Mouse (Mus musculus) hindbrain, embryonic 10.5 days (tissue): ENCODE data around the gene Ctxn1. TPM values are rescaled to one million over a fixed set of nuclear protein-coding genes. Genes with fewer than 3 reads are reported as not detected.

Source experiments
- DNase-seq: peaks from one replicate; pipeline ENCODE4 v3.0.0-alpha.2; 2017; ENCODE audit warnings: low spot score
- H3K27ac ChIP-seq: fragments of 300-500 bp; sonication (generic); 2 replicates; pipeline ENCODE4 v1.5.1; 2016; ENCODE audit warnings: mild to moderate bottlenecking, moderate library complexity
- H3K27me3 ChIP-seq: fragments of 300-500 bp; sonication (generic); 2 replicates; pipeline ENCODE4 v1.6.1; 2016; ENCODE audit warnings: mild to moderate bottlenecking; ENCODE audit not compliant: poor library complexity, insufficient read depth, severe bottlenecking
- H3K36me3 ChIP-seq: fragments of 300-500 bp; sonication (generic); 2 replicates; pipeline ENCODE4 v1.6.1; 2016; ENCODE audit warnings: mild to moderate bottlenecking, moderate library complexity
- H3K4me1 ChIP-seq: fragments of 300-500 bp; sonication (generic); replicated peaks from 2 replicates; pipeline ENCODE4 v1.6.1; 2016; ENCODE audit warnings: mild to moderate bottlenecking
- H3K4me3 ChIP-seq: fragments of 300-500 bp; sonication (generic); 2 replicates; pipeline ENCODE4 v1.5.1; 2016; ENCODE audit warnings: mild to moderate bottlenecking, moderate library complexity
- H3K9me3 ChIP-seq: fragments of 300-500 bp; sonication (generic); 2 replicates; pipeline ENCODE4 v1.6.1; 2016; ENCODE audit warnings: mild to moderate bottlenecking, moderate library complexity
- WGBS: fragments of 180-500 bp; shearing (Covaris S2); methylation state at CpG from one replicate; pipeline ENCODE4 v1.1.7; 2016; 5-methylcytosine and 5-hydroxymethylcytosine counted together
- polyA plus RNA-seq: library from polyadenylated mRNA; unstranded; fragments of >200 nt; fragmentation: Nextera tagmentation; extraction: Ambion mirVana; gene quantifications from 2 replicates; pipeline ENCODE4 v1.2.1, GENCODE M21; 2016

The Ctxn1 gene
- polyA plus RNA-seq, 1 experiment from 2014 or later: 197 TPM

- peaks cover 30% of the 10 kb centered on the region for H3K4me1 ChIP-seq
- H3K36me3 ChIP-seq: peaks cover 92% of the 10 kb centered on the region
- 91% methylated on average over 13 of the region's 13 CpGs for WGBS
- H3K4me3 ChIP-seq: no peak overlapping the region
- no peak overlapping the region for H3K27ac ChIP-seq
- H3K27me3 ChIP-seq: peaks cover 31% of the 10 kb centered on the region
- H3K9me3 ChIP-seq: no peaks in the 10 kb centered on the region
- DNase-seq: no peak
Observed at GRCm38 (mm10) chr8:4245737-4246136, 13.3 kb downstream of the Ctxn1 start.

GRCm38 (mm10) chr8:4245061-4245460 is 14.0 kb downstream of the Ctxn1 start:
- peaks cover 29% of the 10 kb centered on the region for H3K4me1 ChIP-seq
- 96% methylated on average over 5 of the region's 5 CpGs for WGBS
- peaks cover 96% of the 10 kb centered on the region for H3K36me3 ChIP-seq

GRCm38 (mm10) chr8:4239193-4239890 is 19.7 kb downstream of the Ctxn1 start:
- Histone ChIP-seq H3K4me3 (peak overlapping the region; percentile 84), H3K27ac (peak overlapping the region; percentile 98), H3K36me3 (peaks cover 41% of the 10 kb centered on the region), H3K4me1 (peaks cover 24% of the 10 kb centered on the region), H3K9me3 (no peaks in the 10 kb centered on the region), H3K27me3 (peaks cover 18% of the 10 kb centered on the region)
- DNase-seq: no peak
- WGBS: 16% methylated on average over 19 of the region's 19 CpGs

More at GRCm38 (mm10) chr8:4245061-4245460, 14.0 kb downstream of the Ctxn1 start:
- Histone ChIP-seq H3K4me3 (no peak overlapping the region), H3K9me3 (no peaks in the 10 kb centered on the region), H3K27ac (no peak overlapping the region), H3K27me3 (peaks cover 27% of the 10 kb centered on the region)
- DNase-seq: no peak

GRCm38 (mm10) chr8:4238434-4239192 is 20.5 kb downstream of the Ctxn1 start, which contains the start of the genes Map2k7 and Gm49320:
Map2k7 (plus strand) TSS chr8:4238740.
Gm49320 (plus strand) TSS chr8:4238865.
- H3K9me3 ChIP-seq: no peaks in the 10 kb centered on the region
- peak; percentile 100 for DNase-seq
- peaks cover 21% of the 10 kb centered on the region for H3K27me3 ChIP-seq
- peak within 1 kb of the TSS; percentile 98 for H3K27ac ChIP-seq
- H3K36me3 ChIP-seq: peaks cover 34% of the 10 kb centered on the region
- peak within 1 kb of the TSS; percentile 84 for H3K4me3 ChIP-seq
- peaks cover 24% of the 10 kb centered on the region for H3K4me1 ChIP-seq
- under 1% methylated on average over 71 of the region's 71 CpGs for WGBS

- H3K9me3 ChIP-seq: no peaks in the 10 kb centered on the region
- WGBS: 24% methylated on average over 15 of the region's 15 CpGs
- H3K27ac ChIP-seq: peak overlapping the region; percentile 98
- H3K4me3 ChIP-seq: peak overlapping the region; percentile 84
- H3K36me3 ChIP-seq: peaks cover 27% of the 10 kb centered on the region
- no peak for DNase-seq
- H3K4me1 ChIP-seq: peaks cover 24% of the 10 kb centered on the region
- peaks cover 21% of the 10 kb centered on the region for H3K27me3 ChIP-seq
Observed at GRCm38 (mm10) chr8:4237814-4238433, 21.1 kb downstream of the Ctxn1 start.

GRCm38 (mm10) chr8:4230612-4231351 is 28.3 kb downstream of the Ctxn1 start:
- no peak overlapping the region for H3K4me3 ChIP-seq
- 66% methylated on average over 10 of the region's 10 CpGs for WGBS
- peaks cover 62% of the 10 kb centered on the region for H3K27me3 ChIP-seq
- H3K36me3 ChIP-seq: no peaks in the 10 kb centered on the region
- H3K9me3 ChIP-seq: no peaks in the 10 kb centered on the region
- H3K4me1 ChIP-seq: peaks cover 7% of the 10 kb centered on the region
- H3K27ac ChIP-seq: no peak overlapping the region
- DNase-seq: no peak

- no peaks in the 10 kb centered on the region for H3K9me3 ChIP-seq
- peaks cover 58% of the 10 kb centered on the region for H3K27me3 ChIP-seq
- no peak overlapping the region for H3K27ac ChIP-seq
- 78% methylated on average over 5 of the region's 5 CpGs for whole genome bisulfite sequencing
- no peak for DNase-seq
- H3K4me1 ChIP-seq: peaks cover 7% of the 10 kb centered on the region
- H3K4me3 ChIP-seq: no peak overlapping the region
- H3K36me3 ChIP-seq: no peaks in the 10 kb centered on the region
Observed at GRCm38 (mm10) chr8:4229784-4230183, 29.3 kb downstream of the Ctxn1 start.

GRCm38 (mm10) chr8:4227919-4228318 is 31.2 kb downstream of the Ctxn1 start:
- peaks cover 50% of the 10 kb centered on the region for H3K27me3 ChIP-seq
- H3K9me3 ChIP-seq: no peaks in the 10 kb centered on the region
- no peak overlapping the region for H3K27ac ChIP-seq
- DNase-seq: no peak
- peaks cover 7% of the 10 kb centered on the region for H3K4me1 ChIP-seq
- H3K36me3 ChIP-seq: no peaks in the 10 kb centered on the region
- H3K4me3 ChIP-seq: no peak overlapping the region
- 94% methylated on average over 4 of the region's 4 CpGs for WGBS

- H3K27ac ChIP-seq: 0 out of 2 replicates have a peak within 1 kb of the TSS, but pooled peaks have one; percentile 0
- no peak for DNase-seq
- 5% methylated on average over 33 of the region's 33 CpGs for WGBS
- no peaks in the 10 kb centered on the region for H3K36me3 ChIP-seq
- H3K4me3 ChIP-seq: peak within 1 kb of the TSS; percentile 39
- H3K4me1 ChIP-seq: peaks cover 7% of the 10 kb centered on the region
- H3K27me3 ChIP-seq: peaks cover 50% of the 10 kb centered on the region
- no peaks in the 10 kb centered on the region for H3K9me3 ChIP-seq
Observed at GRCm38 (mm10) chr8:4226739-4227347, 32.2 kb downstream of the Ctxn1 start, which contains the start of gene Lrrc8e. Lrrc8e (plus strand) TSS chr8:4226827.

GRCm38 (mm10) chr8:4226323-4226722 is 32.8 kb downstream of the Ctxn1 start:
- no peaks in the 10 kb centered on the region for H3K9me3 ChIP-seq
- WGBS: 25% methylated on average over 4 of the region's 4 CpGs
- H3K27me3 ChIP-seq: peaks cover 49% of the 10 kb centered on the region
- no peaks in the 10 kb centered on the region for H3K36me3 ChIP-seq
- H3K27ac ChIP-seq: no peak overlapping the region
- peak overlapping the region; percentile 39 for H3K4me3 ChIP-seq
- no peak for DNase-seq
- H3K4me1 ChIP-seq: peaks cover 7% of the 10 kb centered on the region

GRCm38 (mm10) chr8:4222059-4222458 is 37.0 kb downstream of the Ctxn1 start:
- DNase-seq: no peak
- Histone ChIP-seq H3K4me1 (peaks cover 13% of the 10 kb centered on the region), H3K27ac (no peak overlapping the region), H3K4me3 (no peak overlapping the region), H3K36me3 (no peaks in the 10 kb centered on the region), H3K9me3 (no peaks in the 10 kb centered on the region), H3K27me3 (peaks cover 37% of the 10 kb centered on the region)

- Histone ChIP-seq H3K27ac (no peak overlapping the region), H3K4me3 (no peak overlapping the region), H3K36me3 (peaks cover 4% of the 10 kb centered on the region; the same call in 1 of the 2 replicates), H3K4me1 (peaks cover 30% of the 10 kb centered on the region), H3K27me3 (peaks cover 43% of the 10 kb centered on the region), H3K9me3 (no peaks in the 10 kb centered on the region)
- 87% methylated on average over 3 of the region's 3 CpGs for WGBS
- no peak for DNase-seq
Observed at GRCm38 (mm10) chr8:4219617-4220016, 39.5 kb downstream of the Ctxn1 start.
